Mouse (Mus musculus): ENCODE data around the gene Limd2.
"Not testable (repeated sequence)": the region's sequence is repeated elsewhere in the genome, so short reads cannot be mapped to it uniquely, and the experiment has no call there.

Gene Limd2

DNA sequence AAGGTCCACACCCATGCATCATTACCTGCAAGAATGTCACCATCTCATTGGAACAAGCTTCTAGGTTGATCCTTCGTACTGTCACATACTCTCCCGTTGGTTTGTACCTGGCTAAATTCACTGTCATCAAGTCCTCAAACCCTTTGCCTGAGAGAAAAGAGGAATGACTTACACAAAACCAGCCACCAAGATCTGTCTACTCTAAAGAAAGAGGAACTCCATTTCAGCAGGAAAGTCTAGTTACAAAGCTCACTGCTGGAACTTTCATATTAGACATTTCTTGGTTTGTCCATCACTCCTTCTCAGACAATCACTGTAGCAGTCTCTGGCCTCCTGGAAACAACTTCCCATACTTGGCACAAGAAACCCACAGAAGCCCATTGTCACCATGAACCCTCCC, 12.6 kb upstream of the Limd2 start:
- DNase-seq (ENCODE audit: low spot score): no peak

DNA sequence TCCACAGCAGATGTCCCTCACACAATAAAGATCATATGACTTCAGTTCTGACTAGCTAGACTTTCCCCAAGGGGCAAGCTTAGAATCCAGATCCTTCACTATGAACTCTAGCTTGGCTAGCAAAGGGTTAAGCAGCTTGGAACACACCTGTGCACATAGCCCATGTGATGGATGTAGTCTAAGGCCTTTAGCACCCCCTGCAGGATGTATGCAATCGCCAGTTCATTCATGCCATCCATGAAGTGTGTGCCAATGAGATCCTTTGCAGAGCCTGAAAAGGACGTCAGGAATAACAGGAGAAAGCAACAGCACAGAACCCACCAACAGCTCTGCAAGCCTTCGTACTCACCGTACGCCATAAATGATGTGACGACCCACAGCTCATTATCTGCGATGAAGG, 10.1 kb upstream of the Limd2 start:
- DNase-seq (ENCODE audit: low spot score): peak; percentile 78

DNA sequence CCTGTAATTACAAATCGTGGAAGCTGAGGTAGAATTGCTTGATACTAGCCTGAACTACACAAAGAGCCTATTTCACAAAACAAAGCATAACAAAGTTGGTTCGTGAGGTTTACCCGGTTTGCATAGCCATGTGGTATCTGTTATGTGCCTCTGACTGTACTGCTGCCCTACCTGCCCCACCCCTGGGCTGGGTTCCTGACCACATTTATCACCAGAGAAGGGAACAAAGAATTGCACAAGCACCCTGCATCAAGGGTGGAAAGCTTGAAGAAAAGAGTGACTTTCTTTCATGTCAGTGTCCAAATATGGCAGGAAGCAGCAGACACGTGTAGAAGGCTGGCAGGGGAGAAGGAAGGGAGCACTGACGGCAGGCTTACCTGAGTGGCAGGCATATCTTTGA, 6.8 kb upstream of the Limd2 start:
- peak; percentile 95 for DNase-seq (ENCODE audit: low spot score)

DNA sequence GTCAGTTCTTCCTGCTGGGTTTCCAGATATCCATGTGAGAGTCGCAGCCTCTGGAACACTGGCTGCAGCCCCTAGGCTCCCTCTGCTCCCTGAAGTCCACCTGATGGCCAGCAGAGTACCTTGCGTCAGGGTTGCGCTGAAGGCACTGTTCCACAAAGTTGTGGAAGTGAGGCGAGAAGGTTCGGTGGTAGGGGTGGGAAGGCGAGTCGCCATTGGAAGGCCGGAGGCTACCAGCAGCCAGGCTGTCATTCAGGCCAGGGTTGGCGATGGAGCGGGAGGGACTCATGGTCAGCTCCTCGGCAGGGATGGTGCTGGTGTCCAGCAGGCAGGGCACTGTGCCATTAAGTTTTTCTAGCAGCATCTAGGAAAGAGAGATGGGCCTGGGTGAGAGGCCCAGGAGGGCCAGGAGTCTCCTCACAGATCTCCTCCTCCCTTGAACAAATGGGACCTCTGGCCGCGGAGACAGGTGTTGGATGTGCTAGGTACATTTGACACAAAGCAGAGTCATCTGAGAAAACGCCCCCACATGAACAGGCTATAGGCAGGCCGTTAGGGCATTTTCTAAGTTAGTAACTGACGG, 4.0 kb upstream of the Limd2 start:
- no peak for DNase-seq (ENCODE audit: low spot score)

DNA sequence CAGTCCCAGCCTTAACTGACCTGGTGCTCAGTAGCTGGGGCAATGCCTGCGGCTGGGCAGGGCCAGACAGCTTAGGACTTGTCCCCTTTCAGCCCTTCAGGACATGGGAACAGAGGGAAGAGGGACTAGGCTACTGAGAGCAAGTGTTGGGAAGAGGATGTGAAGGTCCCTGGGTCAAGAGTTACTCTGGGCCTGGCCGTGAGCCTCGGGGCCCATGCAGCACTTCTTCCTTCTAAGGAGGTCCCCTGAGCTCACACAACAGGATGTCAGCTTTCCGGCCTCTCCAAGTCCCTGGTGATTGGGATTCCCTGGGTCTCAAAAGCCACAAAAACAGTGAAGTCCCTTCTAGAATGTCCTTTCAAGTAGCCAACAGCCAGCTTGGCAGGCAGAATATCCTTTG, 2.9 kb upstream of the Limd2 start:
- no peak for DNase-seq (ENCODE audit: low spot score)

DNA sequence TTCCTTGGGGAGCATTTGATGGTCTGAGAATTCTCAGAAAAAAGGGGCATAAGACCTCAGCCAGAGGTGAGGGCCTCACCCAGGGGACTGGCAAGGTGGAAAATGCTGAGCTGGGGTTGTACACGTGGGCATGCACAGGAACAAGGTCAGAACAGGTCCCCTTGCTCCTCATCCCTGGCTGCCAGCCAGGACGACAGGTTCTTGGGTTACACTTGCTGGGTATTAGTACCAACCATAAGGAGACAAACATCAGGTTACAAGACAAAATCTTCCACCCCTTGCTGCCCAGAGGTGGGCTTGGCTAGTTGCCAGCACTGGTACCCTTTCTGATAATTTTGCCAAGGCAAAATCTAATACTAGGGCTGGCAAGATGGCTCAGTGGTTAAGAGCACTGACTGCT, 1.6 kb upstream of the Limd2 start:
- no peak for DNase-seq (ENCODE audit: low spot score)

DNA sequence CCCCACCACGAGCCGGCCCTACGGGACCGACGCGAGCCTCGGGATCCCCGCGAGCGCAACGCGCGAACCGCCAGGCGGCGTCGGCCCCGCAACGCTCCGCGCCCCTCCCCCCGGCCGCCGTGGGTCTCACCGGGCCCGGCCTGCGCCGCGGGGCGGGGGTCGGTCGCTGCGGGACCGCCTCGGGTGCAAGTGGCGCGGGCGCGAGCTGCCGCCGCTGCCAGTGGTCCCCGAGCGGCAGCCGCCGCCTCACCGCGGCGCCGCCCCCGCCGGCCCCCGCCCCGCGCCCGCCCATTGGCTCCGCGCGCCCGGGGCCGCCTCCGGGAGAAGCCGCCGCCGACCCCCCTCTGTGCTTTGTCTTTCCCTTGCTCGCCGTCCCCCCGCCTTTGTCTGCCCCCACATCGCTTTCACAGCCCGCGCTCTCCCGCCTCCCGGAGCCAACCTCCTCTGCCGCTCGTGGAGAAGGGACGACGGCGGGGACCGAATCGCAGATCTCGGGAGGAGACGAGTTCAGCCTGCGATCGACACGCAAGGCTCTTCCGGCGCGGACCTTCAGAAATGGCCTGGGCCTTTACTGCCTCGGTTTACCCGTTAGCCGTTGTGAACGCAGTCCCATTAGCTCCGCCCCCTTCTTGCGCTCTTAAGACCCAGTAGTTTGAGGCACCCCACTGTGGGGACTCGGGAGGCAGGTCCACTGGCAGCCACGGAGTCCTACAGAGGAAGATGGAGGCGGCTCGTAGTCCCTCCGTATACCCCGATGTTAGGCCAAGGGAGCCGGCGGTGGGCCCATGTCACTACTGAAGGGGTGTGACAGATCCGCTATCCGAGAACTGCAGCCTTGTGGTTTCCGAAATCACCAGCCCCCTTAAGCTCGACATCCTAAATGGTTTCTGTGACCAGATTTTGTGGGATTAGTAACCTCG, 479 bp downstream of the Limd2 start:
- DNase-seq (ENCODE audit: low spot score): peak; percentile 78

DNA sequence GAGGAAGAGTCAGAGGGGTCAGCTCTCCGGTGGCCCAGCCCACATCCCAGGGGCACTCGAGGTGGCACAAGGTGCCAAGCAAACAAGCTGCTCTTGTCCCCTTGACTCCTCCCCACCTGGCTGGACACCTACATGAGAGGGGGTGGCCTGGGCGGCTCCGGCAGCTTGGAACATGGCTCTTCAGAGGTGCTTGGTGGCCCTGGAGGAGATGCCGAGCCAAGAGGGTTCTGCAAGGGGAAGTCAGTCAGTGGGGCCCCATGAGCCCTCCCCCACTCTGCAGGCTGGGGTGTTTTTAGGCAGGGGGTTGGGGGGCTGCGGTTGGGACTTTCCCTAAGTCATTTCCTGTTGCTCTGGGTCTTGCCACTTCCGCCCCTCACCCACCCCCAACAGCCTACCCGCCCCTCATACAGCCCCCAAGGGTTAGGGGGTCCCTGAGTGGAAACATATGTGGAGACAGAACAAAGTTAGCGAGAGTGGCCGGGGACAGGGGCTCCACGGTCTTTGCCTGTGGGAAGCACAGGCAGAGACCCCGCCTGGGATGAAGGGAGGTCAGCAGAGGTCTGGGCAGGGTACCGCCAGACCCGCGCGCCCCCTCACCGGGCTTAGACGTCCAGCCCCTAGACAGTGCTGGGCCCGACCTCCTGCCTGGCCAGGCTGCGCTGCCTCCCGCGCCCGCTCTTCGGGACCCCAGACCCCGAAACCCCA, 1.3 kb downstream of the Limd2 start:
- DNase-seq (ENCODE audit: low spot score): peak; percentile 96

DNA sequence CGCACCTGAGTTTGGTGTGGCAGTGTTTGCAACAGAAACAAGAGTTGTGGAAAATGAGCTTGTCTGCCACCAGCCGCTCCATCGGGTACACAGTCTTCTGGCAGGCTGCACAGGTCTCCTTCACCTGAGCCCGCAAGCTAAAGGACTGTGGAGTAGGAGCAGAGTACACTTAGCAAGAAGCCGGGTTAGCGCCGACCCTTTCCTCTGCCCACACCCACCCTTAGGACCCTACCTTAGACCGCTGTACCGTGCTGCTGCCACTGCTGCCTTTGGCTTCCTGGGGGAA, 1.8 kb downstream of the Limd2 start:
- no peak for DNase-seq (ENCODE audit: low spot score)

DNA sequence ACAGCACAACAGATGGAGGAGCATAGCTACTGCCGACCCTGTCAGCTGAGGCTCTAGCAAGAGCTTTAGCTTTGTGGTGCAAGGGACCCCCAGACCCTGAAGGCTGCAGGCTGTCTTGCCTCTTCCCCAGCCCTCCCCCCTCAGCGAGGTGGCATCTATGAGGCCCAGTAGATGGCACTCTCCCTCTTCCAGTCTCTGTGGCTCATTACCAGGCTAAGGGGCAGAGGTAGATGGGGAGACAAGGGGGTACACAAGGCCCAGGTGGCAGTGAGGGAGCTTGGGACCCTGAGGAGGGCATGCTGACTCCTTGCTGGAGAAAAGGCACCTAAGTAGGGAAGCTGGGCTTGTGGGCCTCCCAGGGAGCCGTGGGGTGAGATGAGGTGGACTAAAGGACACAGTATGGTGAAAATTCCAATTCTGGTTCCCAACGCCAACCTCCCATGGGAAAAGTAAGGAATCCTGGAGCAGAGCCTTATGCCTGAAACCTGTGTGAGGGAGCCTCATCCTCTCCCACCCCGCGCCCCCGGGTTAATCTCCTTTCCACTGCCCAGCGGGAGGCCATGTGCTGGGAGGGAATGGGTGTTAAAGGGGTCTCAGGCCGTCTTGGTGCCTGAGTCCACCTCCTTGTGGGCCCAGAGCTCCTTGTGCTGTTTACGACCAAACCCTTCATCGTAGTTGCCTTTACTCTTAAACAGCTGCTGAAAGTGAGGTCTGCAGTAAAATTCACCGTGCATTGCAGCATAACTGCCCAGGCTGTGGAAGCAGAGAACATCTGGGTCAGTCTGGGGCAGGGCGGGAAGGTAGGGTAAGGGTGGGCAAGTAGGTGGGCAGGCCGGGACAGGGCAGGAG, 2.4 kb downstream of the Limd2 start:
- DNase-seq (ENCODE audit: low spot score): peak; percentile 76

DNA sequence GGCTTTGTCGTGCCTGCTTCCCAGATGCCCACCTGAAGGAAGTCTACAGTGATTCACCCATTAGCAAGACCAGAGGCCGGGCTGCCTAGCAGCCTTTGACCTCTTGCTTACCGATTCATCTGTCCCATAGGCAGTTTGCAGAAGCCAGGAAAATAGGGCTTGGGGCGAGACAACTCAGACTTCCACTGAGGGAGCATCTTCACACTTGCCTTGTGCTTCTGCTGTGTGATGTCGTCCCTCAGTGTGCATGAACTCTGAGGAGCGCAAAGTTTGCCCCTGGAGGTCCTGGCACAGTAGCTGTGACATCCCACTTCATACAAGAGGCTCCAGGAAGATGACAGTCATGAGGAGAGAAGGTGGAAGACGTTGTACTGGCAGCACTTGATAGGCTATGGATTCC, 3.5 kb downstream of the Limd2 start:
- no peak for DNase-seq (ENCODE audit: low spot score)

DNA sequence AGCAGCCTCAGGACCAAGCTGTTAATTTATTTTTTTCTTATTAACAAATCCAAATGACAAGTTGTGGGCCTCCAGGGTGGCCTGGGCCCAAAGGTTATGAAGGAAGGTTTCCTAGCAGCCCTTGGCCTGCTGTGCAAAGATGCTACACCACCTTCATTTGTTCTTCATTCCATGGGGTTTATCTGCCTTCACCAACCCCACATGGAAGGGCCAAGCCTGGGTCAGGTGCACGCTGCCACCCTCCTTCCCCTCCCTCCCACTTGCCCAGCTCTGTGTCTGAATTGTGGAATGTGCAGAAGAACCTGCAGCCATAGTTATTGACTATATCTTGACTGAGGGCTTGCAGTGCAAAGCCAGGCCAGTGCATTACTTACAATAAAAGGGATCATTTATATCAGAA, 4.4 kb downstream of the Limd2 start:
- no peak for DNase-seq (ENCODE audit: low spot score)

DNA sequence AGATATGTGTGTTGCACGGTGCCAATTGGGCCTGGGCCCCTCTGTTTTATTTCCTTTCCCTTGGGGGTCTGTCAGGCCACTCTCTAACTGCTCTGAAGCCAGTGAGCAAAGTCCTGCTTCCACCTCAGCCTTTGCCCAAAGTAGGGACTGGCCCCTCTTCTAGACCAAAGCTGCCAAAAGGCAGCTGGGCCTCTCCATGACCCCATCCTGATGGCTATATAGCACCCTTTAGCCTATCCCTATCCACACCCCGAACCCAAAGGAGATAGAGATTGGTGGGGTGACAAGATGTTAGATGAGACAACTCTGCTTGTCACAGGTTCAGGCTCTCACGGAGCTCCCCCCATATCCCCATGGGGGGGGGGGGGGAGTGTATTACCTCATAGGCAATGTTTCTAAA, 4.9 kb downstream of the Limd2 start:
- DNase-seq (ENCODE audit: low spot score): no peak

DNA sequence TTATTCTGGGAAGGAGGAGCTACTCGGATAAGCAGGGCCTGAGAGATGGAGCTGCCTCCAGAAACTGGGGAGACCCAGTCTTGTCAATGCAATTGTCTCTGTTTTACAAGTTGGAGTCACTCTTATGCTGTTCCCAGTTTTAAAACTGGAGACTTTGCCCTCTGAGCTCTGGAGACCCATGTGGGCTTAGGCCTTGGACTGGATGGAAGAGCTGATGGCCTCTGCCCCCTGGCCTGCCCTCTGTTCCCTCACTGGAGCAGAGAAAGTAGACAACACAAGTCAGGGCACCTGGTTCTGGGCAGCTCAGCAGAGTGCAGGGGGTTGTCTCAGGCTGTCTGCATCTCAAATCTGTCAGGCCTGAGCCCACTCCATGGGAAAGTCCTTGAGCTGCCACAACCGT, 5.9 kb downstream of the Limd2 start:
- DNase-seq (ENCODE audit: low spot score): no peak

DNA sequence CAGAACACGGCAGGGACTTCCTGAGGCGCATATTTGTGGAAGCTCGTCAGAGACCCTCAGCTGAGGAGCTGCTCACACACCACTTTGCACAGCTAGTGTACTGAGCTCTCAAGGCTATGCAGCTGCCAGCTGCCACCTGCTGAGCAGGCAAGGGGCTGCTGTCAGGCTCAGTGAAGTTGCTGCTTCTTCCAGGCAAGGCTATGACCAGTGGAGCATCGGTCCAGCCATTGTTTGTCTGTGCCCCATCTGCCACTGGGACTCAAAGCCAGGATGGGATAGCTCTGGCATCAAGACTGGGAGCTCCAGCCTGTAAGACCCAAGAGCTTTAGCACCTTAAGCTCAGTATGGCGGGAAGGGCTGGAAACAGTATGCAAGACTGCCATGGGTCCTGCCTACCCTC, 6.6 kb downstream of the Limd2 start:
- no peak for DNase-seq (ENCODE audit: low spot score)

DNA sequence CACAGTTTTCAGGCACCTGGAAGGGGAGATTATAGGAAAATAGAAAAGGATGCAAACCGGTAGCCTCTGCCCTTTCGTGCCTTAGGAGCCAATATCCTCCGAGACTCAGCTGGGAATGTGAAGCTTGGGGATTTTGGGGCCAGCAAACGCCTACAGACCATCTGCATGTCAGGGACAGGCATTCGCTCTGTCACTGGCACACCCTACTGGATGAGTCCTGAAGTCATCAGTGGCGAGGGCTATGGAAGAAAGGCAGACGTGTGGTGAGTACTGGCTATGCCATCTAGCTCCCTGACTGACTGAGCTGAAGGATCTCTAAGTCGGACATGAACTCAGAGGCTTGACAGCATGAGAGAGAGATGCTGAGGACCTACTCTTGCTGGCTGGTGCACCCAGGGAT, 8.5 kb downstream of the Limd2 start:
- peak; percentile 12 for DNase-seq (ENCODE audit: low spot score)

DNA sequence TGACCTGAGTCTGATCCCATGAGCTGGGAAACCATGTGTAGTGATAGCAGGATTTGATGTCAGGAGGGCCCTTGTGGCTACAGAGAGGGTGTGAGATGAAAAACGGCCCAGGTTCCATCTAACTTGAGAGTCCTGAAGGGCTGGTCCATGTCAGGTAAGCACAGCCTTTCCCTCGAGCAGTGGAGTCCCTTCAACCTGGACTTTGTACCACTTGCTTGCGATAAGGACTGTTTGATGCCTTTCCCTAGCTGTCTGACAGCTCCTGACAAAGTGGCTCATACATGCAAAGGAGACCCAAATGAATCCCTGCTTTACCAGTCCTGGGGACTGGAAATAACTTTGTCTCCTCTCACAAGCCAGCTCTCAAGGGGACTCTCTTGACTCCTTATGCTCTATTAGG, 9.4 kb downstream of the Limd2 start:
- DNase-seq (ENCODE audit: low spot score): no peak

DNA sequence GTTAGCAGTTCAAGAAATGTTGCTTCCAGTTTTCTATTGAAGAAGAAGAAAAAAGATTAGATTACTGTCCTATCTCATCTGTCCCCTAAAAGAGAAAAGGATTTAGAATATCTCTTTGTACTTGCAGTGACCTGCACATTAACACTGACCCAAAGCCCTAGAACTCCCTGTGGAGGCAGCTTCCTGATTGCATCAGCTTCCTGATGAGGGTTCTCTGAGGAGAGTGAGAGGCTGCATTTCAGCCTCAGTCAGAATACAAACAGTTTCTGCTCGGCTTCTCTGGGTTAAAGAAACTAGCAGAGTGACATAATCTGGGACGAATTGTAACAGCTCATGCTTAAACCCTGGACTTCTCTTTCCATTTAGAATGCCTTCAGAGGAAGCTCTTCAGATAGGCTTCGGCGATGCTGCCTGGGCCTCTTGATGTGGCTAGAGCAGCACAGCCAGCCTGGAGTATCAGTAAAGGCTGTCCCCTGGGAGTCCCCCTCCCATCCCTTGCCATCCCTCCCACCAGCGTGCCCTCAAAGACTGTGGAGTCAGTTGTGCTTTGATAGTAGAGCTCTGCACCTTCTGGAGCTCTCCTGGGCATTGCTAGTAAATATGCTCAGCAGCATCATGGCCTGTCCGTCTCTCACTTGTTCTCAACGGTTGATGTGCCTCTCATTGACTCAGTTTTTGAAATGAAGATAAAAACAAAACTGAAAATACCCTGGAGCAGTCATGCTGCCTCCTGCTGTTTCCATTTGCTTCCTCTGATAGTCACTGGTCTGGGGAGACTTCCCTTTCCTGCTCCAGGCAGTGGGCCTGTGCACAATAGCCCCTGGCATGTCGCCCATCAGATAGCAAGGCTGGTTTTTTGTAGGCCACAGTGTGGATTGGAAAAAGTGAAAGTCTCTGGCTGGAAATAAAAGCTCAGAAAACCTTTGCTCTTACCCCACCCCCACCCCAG, 25.8 kb downstream of the Limd2 start:
- peak; percentile 15 for DNase-seq (ENCODE audit: low spot score)

DNA sequence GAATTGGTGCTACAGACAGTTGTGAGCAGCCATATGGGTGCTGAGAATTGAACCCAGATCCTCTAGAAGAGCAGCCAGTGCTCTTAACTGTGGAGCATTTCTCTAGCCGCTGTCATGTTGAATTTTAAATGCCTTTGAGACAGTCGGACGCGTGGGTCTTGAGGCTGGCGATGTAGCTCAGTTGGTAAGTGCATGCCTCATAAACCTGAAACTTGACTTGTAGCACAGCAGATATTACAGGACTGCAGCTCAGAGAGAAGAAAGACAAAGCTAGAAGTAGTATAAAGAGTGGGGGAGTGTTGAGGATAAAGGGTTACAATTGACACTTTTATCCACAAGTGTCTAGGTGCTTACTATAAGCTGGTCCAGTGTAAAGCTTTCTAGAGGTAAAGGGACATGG, 28.1 kb downstream of the Limd2 start:
- DNase-seq (ENCODE audit: low spot score): no peak

DNA sequence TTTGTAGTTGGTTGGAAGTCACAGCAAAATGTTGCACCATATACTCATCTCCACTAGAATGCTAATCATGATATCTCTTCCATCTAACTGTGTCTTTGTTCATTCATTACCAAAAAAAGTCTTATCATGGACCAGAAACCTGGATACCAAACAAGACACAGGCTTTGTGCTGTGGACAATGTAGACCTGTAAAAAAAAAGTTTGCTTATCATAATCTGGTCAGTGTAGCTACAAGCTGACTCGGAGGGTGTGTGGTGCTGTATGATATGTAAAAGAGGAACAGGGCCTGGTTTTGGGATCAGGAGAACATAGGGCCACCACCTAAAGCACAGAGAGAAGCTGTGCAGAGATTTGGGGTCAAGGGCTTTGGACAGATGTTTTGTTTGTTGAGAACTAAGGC, 31.2 kb downstream of the Limd2 start:
- DNase-seq (ENCODE audit: low spot score): no peak

DNA sequence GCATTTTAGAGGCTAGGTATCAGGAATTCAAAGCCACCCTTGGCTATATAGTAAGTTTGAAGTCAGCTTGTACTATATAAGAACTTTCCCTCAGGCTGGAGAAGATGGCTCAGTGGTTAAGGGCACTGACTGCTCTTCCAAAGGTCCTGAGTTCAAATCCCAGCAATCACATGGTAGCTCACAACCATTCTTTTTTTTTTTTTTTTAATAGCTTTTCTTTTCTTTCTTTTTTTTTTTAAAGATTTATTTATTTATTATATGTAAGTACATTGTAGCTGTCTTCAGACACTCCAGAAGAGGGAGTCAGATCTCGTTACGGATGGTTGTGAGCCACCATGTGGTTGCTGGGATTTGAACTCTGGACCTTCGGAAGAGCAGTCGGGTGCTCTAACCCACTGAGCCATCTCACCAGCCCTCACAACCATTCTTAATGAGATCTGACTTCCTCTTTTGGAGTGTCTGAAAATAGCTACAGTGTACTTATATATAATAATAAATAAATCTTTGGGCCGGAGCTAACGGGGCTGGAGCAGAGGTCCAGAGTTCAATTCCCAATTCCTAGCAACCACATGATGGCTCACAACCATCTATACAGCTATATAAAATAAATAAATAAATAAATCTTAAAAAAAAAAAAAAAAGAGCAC, 33.8 kb downstream of the Limd2 start:
- not testable (repeated sequence) for DNase-seq (ENCODE audit: low spot score)
